Mouse (Mus musculus): ENCODE measurements around the gene Ckap5.

DNA sequence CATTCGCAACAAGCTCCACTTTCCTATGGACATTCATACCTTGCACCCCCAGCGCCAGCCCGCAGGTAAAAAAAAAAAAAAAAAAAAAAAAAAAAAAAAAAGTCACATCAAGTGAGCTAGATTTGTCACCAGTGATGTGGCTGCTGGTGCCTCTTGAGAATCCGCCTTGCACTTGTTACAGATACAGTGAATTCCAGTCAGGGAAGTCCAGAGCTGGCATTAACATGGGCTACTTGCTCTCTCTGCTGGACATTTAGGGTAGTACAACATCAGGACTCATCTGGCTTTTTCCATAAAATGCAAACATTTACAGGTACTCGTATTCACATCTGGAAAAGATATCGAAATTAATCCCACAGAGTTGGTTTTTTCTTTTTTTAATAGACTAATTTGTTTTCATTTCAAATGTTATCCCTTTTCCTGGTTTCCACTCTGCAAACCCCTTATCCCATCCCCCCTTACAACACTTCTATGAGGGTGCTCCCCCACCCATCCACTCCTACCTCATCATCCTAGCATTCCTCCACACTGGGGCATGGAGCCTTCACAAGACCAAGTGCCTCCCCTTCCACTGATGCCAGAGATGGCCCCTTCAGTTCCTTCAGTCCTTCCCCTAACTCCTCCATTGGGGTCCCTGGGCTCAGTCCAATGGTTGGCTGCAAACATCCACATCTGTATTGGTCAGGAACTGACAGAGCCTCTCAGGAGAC lies 45.6 kb upstream of the Ckap5 start:
- TF ChIP-seq POLR2A (IDR thresholded peaks at IDR 0.05; ENCODE audit: low read depth, low read length) (no peak), CTCF (IDR thresholded peaks at IDR 0.05; ENCODE audit: extremely low read depth, insufficient read length, insufficient replicate concordance, low read depth, low read length) (peak; percentile 32; the same call in 1 of the 2 replicates)
